Mouse (Mus musculus) CH12.LX (cell line): Measurements from ENCODE around the gene Phb. TPM values are rescaled to one million over a fixed set of nuclear protein-coding genes. Genes with fewer than 3 reads are reported as not detected.

Source experiments
- DNase-seq: peaks from one replicate; pipeline ENCODE4 v3.0.0-alpha.2; 2013; ENCODE audit errors: extremely low read depth
- H3K27ac ChIP-seq: 2 replicates; pipeline ENCODE4 v1.5.1; 2012; ENCODE audit warnings: low read depth, mild to moderate bottlenecking, control low read depth, moderate library complexity; ENCODE audit not compliant: insufficient read depth
- H3K27me3 ChIP-seq: replicated peaks from 2 replicates; pipeline ENCODE3; 2012; ENCODE audit warnings: inconsistent platforms
- H3K36me3 ChIP-seq, 2 experiments: replicated peaks in 1 of 2; 2 replicates each; pipeline versions ENCODE3 to v1.6.1; 2012; ENCODE audit warnings: inconsistent platforms in 1 of 2, low read length in 1 of 2, mild to moderate bottlenecking in 1 of 2, mixed read lengths in 1 of 2, moderate library complexity in 1 of 2; ENCODE audit not compliant: control insufficient read depth in 1 of 2, insufficient read depth in 1 of 2
- H3K4me1 ChIP-seq, 2 experiments: 2 replicates each; pipeline ENCODE4 v1.6.1; 2012; ENCODE audit warnings: inconsistent platforms in 1 of 2, moderate library complexity in 1 of 2; ENCODE audit not compliant: insufficient read depth in 2 of 2, control insufficient read depth in 1 of 2
- H3K4me2 ChIP-seq: 2 replicates; pipeline ENCODE4 v1.6.1; 2012; ENCODE audit warnings: low read depth, mild to moderate bottlenecking, control low read depth; ENCODE audit not compliant: poor library complexity, insufficient read depth, severe bottlenecking
- H3K4me3 ChIP-seq, 3 experiments: fragments of 150-350 bp in 1 of 3; sonication (generic) in 1 of 3; replicated peaks in 1 of 3; 2 replicates each; pipeline versions ENCODE3 to v1.5.1; 2011 to 2012; ENCODE audit warnings: low read depth in 2 of 3, low read length in 2 of 3, mild to moderate bottlenecking in 2 of 3, moderate library complexity in 2 of 3, control low read depth in 1 of 3, improper control_type of control experiment in 1 of 3, inconsistent platforms in 1 of 3, mixed read lengths in 1 of 3; ENCODE audit not compliant: poor library complexity in 1 of 3
- H3K79me2 ChIP-seq: replicated peaks from 2 replicates; pipeline ENCODE4 v1.6.1; 2012; ENCODE audit warnings: mild to moderate bottlenecking, moderate library complexity; ENCODE audit not compliant: control insufficient read depth, poor library complexity, insufficient read depth, severe bottlenecking; ENCODE audit errors: extremely low read depth
- H3K9ac ChIP-seq: 2 replicates; pipeline ENCODE4 v1.6.1; 2012; ENCODE audit warnings: low read depth, mild to moderate bottlenecking, control low read depth, moderate library complexity; ENCODE audit not compliant: insufficient read depth
- H3K9me3 ChIP-seq: replicated peaks from 2 replicates; pipeline ENCODE3; 2012; ENCODE audit warnings: low read length, inconsistent platforms, mixed read lengths
- BHLHE40 ChIP-seq: IDR thresholded peaks from 2 replicates; pipeline ENCODE4 v1.6.1; 2011; ENCODE audit warnings: mild to moderate bottlenecking, low read depth, low read length, improper control_type of control experiment
- CHD1 ChIP-seq: IDR thresholded peaks from 2 replicates; pipeline ENCODE4 v1.6.1; 2012; ENCODE audit warnings: low read depth, low read length, improper control_type of control experiment, inconsistent platforms
- CHD2 ChIP-seq: IDR thresholded peaks from 2 replicates; pipeline ENCODE4 v1.6.1; 2011; ENCODE audit warnings: low read length, improper control_type of control experiment
- CTCF ChIP-seq, 2 experiments: IDR thresholded peaks in 1 of 2; conservative IDR thresholded peaks in 1 of 2; 2 replicates each; pipeline ENCODE4 v1.5.1; 2011 to 2012; ENCODE audit warnings: low read depth in 2 of 2, low read length in 2 of 2, improper control_type of control experiment in 1 of 2, inconsistent platforms in 1 of 2, mild to moderate bottlenecking in 1 of 2, moderate library complexity in 1 of 2
- E2F4 ChIP-seq: IDR thresholded peaks from 2 replicates; pipeline ENCODE4 v1.6.1; 2011; ENCODE audit warnings: low read depth, low read length, improper control_type of control experiment; ENCODE audit not compliant: insufficient replicate concordance
- ELF1 ChIP-seq: IDR thresholded peaks from 2 replicates; pipeline ENCODE4 v1.6.1; 2014; ENCODE audit warnings: low read depth, mild to moderate bottlenecking, inconsistent platforms, low read length, improper control_type of control experiment
- EP300 ChIP-seq: IDR thresholded peaks from 2 replicates; pipeline ENCODE4 v1.6.1; 2011; ENCODE audit warnings: low read length, improper control_type of control experiment
- ETS1 ChIP-seq: conservative IDR thresholded peaks from 2 replicates; pipeline ENCODE4 v1.6.1; 2012; ENCODE audit warnings: low read depth, mild to moderate bottlenecking, inconsistent platforms, low read length, improper control_type of control experiment, moderate library complexity
- GABPA ChIP-seq: IDR thresholded peaks from 2 replicates; pipeline ENCODE4 v1.6.1; 2012; ENCODE audit warnings: low read depth, low read length, improper control_type of control experiment, inconsistent platforms; ENCODE audit not compliant: insufficient replicate concordance
- HCFC1 ChIP-seq: IDR thresholded peaks from 2 replicates; pipeline ENCODE4 v1.6.1; 2012; ENCODE audit warnings: low read depth, mild to moderate bottlenecking, inconsistent platforms, low read length, improper control_type of control experiment
- IRF4 ChIP-seq: IDR thresholded peaks from 2 replicates; pipeline ENCODE4 v1.6.1; 2014; ENCODE audit warnings: low read depth, mild to moderate bottlenecking, inconsistent platforms, low read length, improper control_type of control experiment
- JUN ChIP-seq: IDR thresholded peaks from 2 replicates; pipeline ENCODE4 v1.6.1; 2011; ENCODE audit warnings: low read depth, mild to moderate bottlenecking, low read length, improper control_type of control experiment, moderate library complexity; ENCODE audit not compliant: insufficient read depth
- JUND ChIP-seq: conservative IDR thresholded peaks from 2 replicates; pipeline ENCODE4 v1.6.1; 2011; ENCODE audit warnings: low read depth, low read length, improper control_type of control experiment
- KAT2A ChIP-seq: IDR thresholded peaks from 2 replicates; pipeline ENCODE4 v1.6.1; 2012; ENCODE audit warnings: low read length, improper control_type of control experiment, inconsistent platforms; ENCODE audit not compliant: insufficient replicate concordance
- MAFK ChIP-seq: IDR thresholded peaks from 2 replicates; pipeline ENCODE4 v1.6.1; 2011; ENCODE audit warnings: low read length, improper control_type of control experiment; ENCODE audit not compliant: insufficient replicate concordance
- MAX ChIP-seq: IDR thresholded peaks from 2 replicates; pipeline ENCODE4 v1.6.1; 2011; ENCODE audit warnings: low read length, improper control_type of control experiment
- MAZ ChIP-seq: IDR thresholded peaks from 2 replicates; pipeline ENCODE4 v1.6.1; 2012; ENCODE audit warnings: low read depth, mild to moderate bottlenecking, inconsistent platforms, low read length, improper control_type of control experiment, moderate library complexity
- MEF2A ChIP-seq: IDR thresholded peaks from 2 replicates; pipeline ENCODE4 v1.6.1; 2014; ENCODE audit warnings: low read depth, mild to moderate bottlenecking, inconsistent platforms, low read length, improper control_type of control experiment, borderline replicate concordance
- MXI1 ChIP-seq: IDR thresholded peaks from 2 replicates; pipeline ENCODE4 v1.6.1; 2011; ENCODE audit warnings: mild to moderate bottlenecking, low read depth, low read length, improper control_type of control experiment
- MYC ChIP-seq: IDR thresholded peaks from 2 replicates; pipeline ENCODE4 v1.6.1; 2011; ENCODE audit warnings: low read depth, mild to moderate bottlenecking, improper control_type of control experiment, low read length
- NELFE ChIP-seq: IDR thresholded peaks from 2 replicates; pipeline ENCODE4 v1.6.1; 2011; ENCODE audit warnings: low read depth, low read length, improper control_type of control experiment
- NRF1 ChIP-seq: IDR thresholded peaks from 2 replicates; pipeline ENCODE4 v1.6.1; 2014; ENCODE audit warnings: low read depth, mild to moderate bottlenecking, inconsistent platforms, low read length, improper control_type of control experiment, moderate library complexity
- PAX5 ChIP-seq: IDR thresholded peaks from 2 replicates; pipeline ENCODE4 v1.6.1; 2012; ENCODE audit warnings: low read length, inconsistent platforms, mixed read lengths
- POLR2A ChIP-seq: IDR thresholded peaks from 2 replicates; pipeline ENCODE4 v1.6.1; 2011; ENCODE audit warnings: low read depth, mild to moderate bottlenecking, improper control_type of control experiment, low read length
- POLR2AphosphoS2 ChIP-seq: IDR thresholded peaks from 2 replicates; pipeline ENCODE4 v1.6.1; 2011; ENCODE audit warnings: low read depth, low read length, improper control_type of control experiment
- RAD21 ChIP-seq: IDR thresholded peaks from 2 replicates; pipeline ENCODE4 v1.6.1; 2011; ENCODE audit warnings: low read depth, mild to moderate bottlenecking, low read length, improper control_type of control experiment, moderate library complexity
- RCOR1 ChIP-seq: conservative IDR thresholded peaks from 2 replicates; pipeline ENCODE4 v1.6.1; 2012; ENCODE audit warnings: low read depth, mild to moderate bottlenecking, inconsistent platforms, low read length, improper control_type of control experiment
- SIN3A ChIP-seq: IDR thresholded peaks from 2 replicates; pipeline ENCODE4 v1.6.1; 2012; ENCODE audit warnings: low read length, improper control_type of control experiment, inconsistent platforms
- SMC3 ChIP-seq: IDR thresholded peaks from 2 replicates; pipeline ENCODE4 v1.6.1; 2011; ENCODE audit warnings: low read depth, low read length, improper control_type of control experiment
- TBP ChIP-seq: conservative IDR thresholded peaks from 2 replicates; pipeline ENCODE4 v1.6.1; 2011; ENCODE audit warnings: low read depth, low read length, improper control_type of control experiment
- TCF12 ChIP-seq: IDR thresholded peaks from 2 replicates; pipeline ENCODE4 v1.6.1; 2014; ENCODE audit warnings: low read depth, mild to moderate bottlenecking, inconsistent platforms, low read length, improper control_type of control experiment
- UBTF ChIP-seq: IDR thresholded peaks from 2 replicates; pipeline ENCODE4 v1.6.1; 2012; ENCODE audit warnings: low read depth, mild to moderate bottlenecking, inconsistent platforms, low read length, improper control_type of control experiment, moderate library complexity
- USF1 ChIP-seq: IDR thresholded peaks from 2 replicates; pipeline ENCODE4 v1.6.1; 2014; ENCODE audit warnings: low read depth, mild to moderate bottlenecking, inconsistent platforms, low read length, improper control_type of control experiment
- USF2 ChIP-seq: conservative IDR thresholded peaks from 2 replicates; pipeline ENCODE4 v1.6.1; 2011; ENCODE audit warnings: low read depth, low read length, improper control_type of control experiment
- ZC3H11A ChIP-seq: IDR thresholded peaks from 2 replicates; pipeline ENCODE4 v1.6.1; 2012; ENCODE audit warnings: low read depth, mild to moderate bottlenecking, inconsistent platforms, low read length, improper control_type of control experiment
- ZKSCAN1 ChIP-seq: IDR thresholded peaks from 2 replicates; pipeline ENCODE4 v1.6.1; 2012; ENCODE audit warnings: low read depth, inconsistent platforms, low read length, improper control_type of control experiment, borderline replicate concordance
- ZMIZ1 ChIP-seq: IDR thresholded peaks from 2 replicates; pipeline ENCODE4 v1.6.1; 2012; ENCODE audit warnings: low read depth, mild to moderate bottlenecking, inconsistent platforms, low read length, improper control_type of control experiment
- ZNF384 ChIP-seq: IDR thresholded peaks from 2 replicates; pipeline ENCODE4 v1.6.1; 2012; ENCODE audit warnings: low read depth, low read length, improper control_type of control experiment, inconsistent platforms
- dilution Hi-C: fragments of 300-500 bp; cut with MboI; formaldehyde crosslinking; loops from 2 replicates; pipeline ENCODE4 v1.14.3; 2020; ENCODE audit warnings: low sequenced_read_pairs; ENCODE audit not compliant: extremely low pct_unique_long_range_greater_than_20kb, extremely low pct_ligation_motif_present
- in situ Hi-C: fragments of 300-500 bp; cut with MboI; formaldehyde crosslinking; loops from 3 replicates; pipeline ENCODE4 v1.14.3; 2019; ENCODE audit warnings: low sequenced_read_pairs, low pct_ligation_motif_present, low pct_unique_long_range_greater_than_20kb, mixed read lengths
- polyA plus RNA-seq: library from polyadenylated mRNA; unstranded; fragments of >175 nt; gene quantifications from 2 replicates; pipeline ENCODE4 v1.2.1, GENCODE M21; 2012; ENCODE audit warnings: low read depth; ENCODE audit not compliant: insufficient read length
- total RNA-seq, 2 experiments: library from RNA; depleted of rRNA; stranded (reverse); fragments of 300-350 nt in 1 of 2; fragments of >200 nt in 1 of 2; gene quantifications; 2 replicates each; pipeline ENCODE4 v1.2.3; 2012 to 2014

The Phb gene
- total RNA-seq (2012; rRNA removed) (512 and 606 TPM in 2 replicates), total RNA-seq (2014; rRNA removed) (699 and 784 TPM in 2 replicates), polyA plus RNA-seq (405 and 413 TPM in 2 replicates)

DNA sequence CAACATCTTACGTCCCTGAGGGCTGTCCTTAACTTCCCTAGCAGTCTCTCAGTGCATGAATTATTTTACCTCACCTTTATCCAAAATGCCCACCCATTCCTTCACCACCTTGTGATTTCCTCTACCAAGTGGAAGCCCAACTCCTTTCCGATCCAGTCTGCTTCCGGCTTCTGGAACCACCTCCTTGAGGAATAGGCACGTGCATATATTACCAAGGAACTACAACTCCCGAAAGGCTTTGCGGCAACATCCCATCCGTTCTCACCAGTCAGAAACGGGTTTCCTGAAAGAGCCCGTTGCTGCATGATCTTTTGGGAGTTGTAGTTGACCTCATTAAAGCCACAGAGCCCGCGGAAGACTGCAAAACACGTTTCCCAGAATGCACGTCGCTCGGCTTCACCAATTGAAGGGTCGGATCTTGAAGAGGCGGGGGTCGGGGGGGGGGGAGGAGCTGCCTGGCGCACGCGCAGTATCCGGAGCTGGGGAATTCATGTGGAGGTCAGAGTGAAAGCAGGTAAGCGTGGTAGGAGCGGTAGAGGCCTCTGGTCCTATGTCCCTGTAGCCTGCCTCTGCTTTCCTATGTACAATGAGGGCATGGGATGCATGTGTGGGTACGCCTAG lies at the start of gene Phb:
TSS of gene Phb (plus strand) at position 429 of the 621 bp plus-strand sequence.
- no peaks in the 10 kb centered on the region for H3K27me3 ChIP-seq
- peak within 1 kb of the TSS; percentile 88 for H3K4me2 ChIP-seq
- H3K9me3 ChIP-seq, result peaks cover 5% of the 10 kb centered on the region
- H3K79me2 ChIP-seq, result peaks cover 20% of the 10 kb centered on the region
- H3K4me1 ChIP-seq, result peaks cover 2 to 42% of the 10 kb centered on the region in 2 experiments; a peak in 3 of 4 replicates
- H3K27ac ChIP-seq, result peak within 1 kb of the TSS; percentile 52; the same call in 1 of the 2 replicates
- peak within 1 kb of the TSS; percentile 90 for H3K9ac ChIP-seq
- peaks cover 22 to 35% of the 10 kb centered on the region in 2 experiments for H3K36me3 ChIP-seq
- dilution Hi-C loops (no loop called here), in situ Hi-C loops (loop anchor here (25.0 kb wide), 1 partner anchor 279 kb away; the partner anchor contains the start of gene Slc35b1)
- DNase-seq, result peak; percentile 100
- peak within 1 kb of the TSS; percentile 86 to 96 (median 88) for H3K4me3 ChIP-seq
- TF ChIP-seq E2F4, result no peak
- no peak; the same call in 1 of the 2 replicates for TF ChIP-seq JUND
- TF ChIP-seq ELF1, result peak; percentile 94
- TF ChIP-seq HCFC1, result peak; percentile 94
- TF ChIP-seq TBP, result peak; percentile 66
- TF ChIP-seq IRF4, result 0 out of 2 replicates have a peak, but pooled peaks have one; percentile 19
- peak; percentile 78 for TF ChIP-seq ZMIZ1
- no peak for TF ChIP-seq ZC3H11A
- TF ChIP-seq KAT2A, result peak; percentile 100
- TF ChIP-seq SMC3, result no peak
- TF ChIP-seq JUN, result no peak; the same call in 1 of the 2 replicates
- TF ChIP-seq MAFK, result no peak
- no peak; the same call in 1 of the 2 replicates for TF ChIP-seq ETS1
- no peak; the same call in 1 of the 2 replicates for TF ChIP-seq RCOR1
- TF ChIP-seq MAX, result peak; percentile 98
- TF ChIP-seq EP300, result no peak
- no peak for TF ChIP-seq UBTF
- TF ChIP-seq POLR2AphosphoS2, result peak; percentile 87
- peak; percentile 88 for TF ChIP-seq NRF1
- TF ChIP-seq GABPA, result peak; percentile 99; the same call in 1 of the 2 replicates
- TF ChIP-seq MEF2A, result 0 out of 2 replicates have a peak, but pooled peaks have one; percentile 75
- peak; percentile 98 for TF ChIP-seq POLR2A
- peak; percentile 12; the same call in 1 of the 2 replicates for TF ChIP-seq USF2
- TF ChIP-seq MXI1, result peak; percentile 99
- peak; percentile 98 for TF ChIP-seq CHD2
- no peak for TF ChIP-seq CHD1
- TF ChIP-seq CTCF (conservative IDR thresholded peaks at IDR 0.05 in 1 of 2, IDR thresholded peaks at IDR 0.05 in 1 of 2; ENCODE audit: low read depth in 2 of 2, low read length in 2 of 2), result no peak
- TF ChIP-seq MYC, result peak; percentile 99
- peak; percentile 89 for TF ChIP-seq NELFE
- TF ChIP-seq PAX5, result no peak
- peak; percentile 95 for TF ChIP-seq SIN3A
- peak; percentile 100 for TF ChIP-seq BHLHE40
- peak; percentile 53 for TF ChIP-seq USF1
- peak; percentile 92 for TF ChIP-seq MAZ
- no peak for TF ChIP-seq RAD21
- no peak for TF ChIP-seq ZKSCAN1
- TF ChIP-seq TCF12, result peak; percentile 76
- TF ChIP-seq ZNF384, result no peak
